Mouse (Mus musculus) midbrain, embryonic 10.5 days (tissue): ENCODE measurements around the gene Hmcn1. TPM values are rescaled to one million over a fixed set of nuclear protein-coding genes. Genes with fewer than 3 reads are reported as not detected.

Experiments used
- DNase-seq: peaks from one replicate; pipeline ENCODE4 v3.0.0-alpha.2; 2017; ENCODE audit warnings: low spot score
- H3K27ac ChIP-seq: fragments of 300-500 bp; sonication (generic); replicated peaks from 2 replicates; pipeline ENCODE4 v1.5.1; 2016; ENCODE audit warnings: mild to moderate bottlenecking
- H3K27me3 ChIP-seq: fragments of 300-500 bp; sonication (generic); 2 replicates; pipeline ENCODE4 v1.6.1; 2016; ENCODE audit warnings: low read depth, mild to moderate bottlenecking; ENCODE audit not compliant: poor library complexity, severe bottlenecking
- H3K36me3 ChIP-seq: fragments of 300-500 bp; sonication (generic); 2 replicates; pipeline ENCODE4 v1.6.1; 2016; ENCODE audit warnings: mild to moderate bottlenecking, moderate library complexity
- H3K4me1 ChIP-seq: fragments of 300-500 bp; sonication (generic); 2 replicates; pipeline ENCODE4 v1.6.1; 2016
- H3K4me3 ChIP-seq: fragments of 300-500 bp; sonication (generic); 2 replicates; pipeline ENCODE4 v1.5.1; 2016; ENCODE audit warnings: mild to moderate bottlenecking, moderate library complexity
- H3K9me3 ChIP-seq: fragments of 300-500 bp; sonication (generic); replicated peaks from 2 replicates; pipeline ENCODE4 v1.6.1; 2016; ENCODE audit warnings: mild to moderate bottlenecking
- WGBS: fragments of 180-500 bp; shearing (Covaris S2); methylation state at CpG from one replicate; pipeline ENCODE4 v1.1.7; 2016; 5-methylcytosine and 5-hydroxymethylcytosine counted together
- polyA plus RNA-seq: library from polyadenylated mRNA; unstranded; fragments of >200 nt; fragmentation: Nextera tagmentation; extraction: Ambion mirVana; gene quantifications from 2 replicates; pipeline ENCODE4 v1.2.1, GENCODE M21; 2016

The Hmcn1 gene
- polyA plus RNA-seq, 1 experiment from 2014 or later, result 4.8 TPM

DNA sequence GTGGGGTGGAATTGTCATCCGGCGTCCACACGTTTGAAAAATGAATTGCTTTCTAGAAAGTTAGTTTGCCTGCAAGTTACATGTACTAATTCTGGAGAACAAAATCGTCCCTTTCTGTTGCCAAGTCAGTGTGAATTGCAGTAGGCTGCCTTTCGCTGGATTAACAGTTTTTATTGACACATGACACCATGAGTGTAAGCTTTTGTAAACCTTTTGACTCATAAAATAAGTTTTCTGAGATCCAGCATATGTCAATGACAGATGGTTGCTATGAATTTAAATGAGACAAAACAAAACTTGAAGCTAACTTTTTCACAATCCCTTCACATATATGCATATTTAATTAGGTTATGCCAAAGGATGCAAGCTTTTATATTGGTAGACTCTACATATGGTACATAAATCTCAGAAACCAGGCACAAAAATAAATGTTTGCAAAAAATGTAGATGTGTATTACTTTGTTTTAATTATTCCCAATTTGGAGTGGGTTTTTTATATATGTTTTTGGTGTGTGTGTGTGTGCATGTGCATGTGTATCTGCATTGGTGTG lies 79.6 kb downstream of the Hmcn1 start:
- Histone ChIP-seq H3K9me3 (no peaks in the 10 kb centered on the region), H3K4me1 (no peaks in the 10 kb centered on the region)

DNA sequence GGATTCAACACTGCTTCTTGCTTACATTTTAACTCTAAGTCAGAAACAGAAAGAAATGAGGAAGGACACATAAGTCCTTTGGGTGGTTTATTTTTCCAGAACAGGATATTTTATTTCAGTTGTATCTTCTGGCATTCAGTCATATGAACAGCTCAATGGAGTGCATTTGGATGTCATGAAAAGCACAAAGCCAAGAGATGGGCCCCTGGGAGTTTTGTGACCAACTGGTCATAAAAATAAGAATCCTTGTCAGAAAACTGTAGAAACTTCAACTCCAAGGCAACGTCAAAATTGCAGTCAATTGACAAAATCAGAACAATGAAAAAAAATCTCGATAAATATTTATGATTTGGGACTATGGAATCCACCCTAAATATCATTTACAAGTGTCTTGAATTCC lies 83.6 kb downstream of the Hmcn1 start:
- WGBS, result 89% methylated on average over 2 of the region's 2 CpGs
- DNase-seq, result no peak
- no peaks in the 10 kb centered on the region for H3K9me3 ChIP-seq
- no peak overlapping the region for H3K4me3 ChIP-seq
- no peaks in the 10 kb centered on the region for H3K4me1 ChIP-seq
- H3K27me3 ChIP-seq, result no peaks in the 10 kb centered on the region
- no peak overlapping the region for H3K27ac ChIP-seq
- no peaks in the 10 kb centered on the region for H3K36me3 ChIP-seq

More for the DNA sequence above, 79.6 kb downstream of the Hmcn1 start:
- H3K36me3 ChIP-seq, result no peaks in the 10 kb centered on the region
- H3K4me3 ChIP-seq, result no peak overlapping the region
- WGBS, result 87% methylated on average over 5 of the region's 5 CpGs
- no peak overlapping the region for H3K27ac ChIP-seq
- no peaks in the 10 kb centered on the region for H3K27me3 ChIP-seq
- DNase-seq, result no peak

GRCm38 (mm10) chr1:150893677-150894188 lies 99.5 kb downstream of the Hmcn1 start:
- H3K4me1 ChIP-seq, result peaks cover 6% of the 10 kb centered on the region; the same call in 1 of the 2 replicates
- DNase-seq, result no peak
- no peaks in the 10 kb centered on the region for H3K36me3 ChIP-seq
- 89% methylated on average over 5 of the region's 5 CpGs for WGBS
- H3K27me3 ChIP-seq, result no peaks in the 10 kb centered on the region
- no peak overlapping the region for H3K27ac ChIP-seq
- H3K4me3 ChIP-seq, result no peak overlapping the region
- no peaks in the 10 kb centered on the region for H3K9me3 ChIP-seq

GRCm38 (mm10) chr1:150890017-150890416 lies 103.2 kb downstream of the Hmcn1 start:
- 93% methylated on average over 4 of the region's 4 CpGs for WGBS
- no peaks in the 10 kb centered on the region for H3K9me3 ChIP-seq
- H3K4me3 ChIP-seq, result no peak overlapping the region
- no peaks in the 10 kb centered on the region for H3K27me3 ChIP-seq
- H3K36me3 ChIP-seq, result no peaks in the 10 kb centered on the region
- no peaks in the 10 kb centered on the region for H3K4me1 ChIP-seq
- no peak for DNase-seq
- H3K27ac ChIP-seq, result no peak overlapping the region

DNA sequence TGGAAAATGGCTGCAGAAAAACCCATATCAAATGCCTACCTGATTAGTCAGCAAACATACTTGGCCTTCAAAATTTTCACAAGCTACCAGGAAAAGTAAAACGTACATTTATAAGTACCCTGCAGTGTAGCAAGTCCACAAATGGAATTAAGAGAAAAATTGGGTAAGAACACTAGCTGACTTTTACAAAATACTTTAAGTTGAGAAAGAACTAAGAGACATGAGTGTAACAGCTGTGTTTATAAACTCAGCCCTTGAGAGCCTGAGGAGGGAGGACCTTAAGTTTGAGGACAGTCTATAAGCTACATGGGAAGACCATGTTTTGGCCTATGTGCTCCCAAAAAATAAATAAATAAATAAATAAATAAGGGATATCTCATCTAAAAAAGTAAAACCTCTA lies 107.0 kb downstream of the Hmcn1 start:
- Histone ChIP-seq H3K27me3 (no peaks in the 10 kb centered on the region), H3K9me3 (no peaks in the 10 kb centered on the region), H3K36me3 (no peaks in the 10 kb centered on the region), H3K4me1 (no peaks in the 10 kb centered on the region), H3K27ac (no peak overlapping the region), H3K4me3 (no peak overlapping the region)
- DNase-seq, result no peak
- 87% methylated on average over 1 of the region's 1 CpGs for WGBS

DNA sequence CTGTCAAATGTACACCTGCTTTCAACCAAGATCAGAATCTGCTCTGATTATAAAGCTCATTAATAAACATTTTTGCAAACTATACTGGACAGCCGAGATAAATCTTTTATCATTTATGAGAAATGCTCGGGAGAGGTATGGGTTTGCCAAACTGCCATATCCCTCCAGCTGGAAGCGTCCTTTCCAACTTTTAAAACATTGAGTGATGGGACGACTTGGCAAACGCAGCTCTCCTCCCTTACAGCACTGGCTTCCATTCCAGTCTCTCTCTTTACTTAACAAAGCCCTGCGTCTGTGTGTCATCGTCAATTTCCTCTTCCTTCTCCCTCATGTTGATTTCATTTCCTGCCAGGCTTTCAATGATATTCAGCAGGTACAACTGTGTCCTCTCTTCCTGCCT lies 114.8 kb downstream of the Hmcn1 start:
- H3K9me3 ChIP-seq, result no peaks in the 10 kb centered on the region
- H3K27me3 ChIP-seq, result no peaks in the 10 kb centered on the region
- WGBS, result 82% methylated on average over 7 of the region's 7 CpGs
- H3K4me3 ChIP-seq, result no peak overlapping the region
- H3K36me3 ChIP-seq, result no peaks in the 10 kb centered on the region
- no peak overlapping the region for H3K27ac ChIP-seq
- no peak for DNase-seq
- H3K4me1 ChIP-seq, result no peaks in the 10 kb centered on the region

GRCm38 (mm10) chr1:150877920-150878319 lies 115.3 kb downstream of the Hmcn1 start:
- Histone ChIP-seq H3K27me3 (no peaks in the 10 kb centered on the region), H3K4me1 (no peaks in the 10 kb centered on the region), H3K9me3 (no peaks in the 10 kb centered on the region), H3K4me3 (no peak overlapping the region), H3K36me3 (no peaks in the 10 kb centered on the region), H3K27ac (no peak overlapping the region)
- no peak for DNase-seq
- WGBS, result 81% methylated on average over 4 of the region's 4 CpGs

DNA sequence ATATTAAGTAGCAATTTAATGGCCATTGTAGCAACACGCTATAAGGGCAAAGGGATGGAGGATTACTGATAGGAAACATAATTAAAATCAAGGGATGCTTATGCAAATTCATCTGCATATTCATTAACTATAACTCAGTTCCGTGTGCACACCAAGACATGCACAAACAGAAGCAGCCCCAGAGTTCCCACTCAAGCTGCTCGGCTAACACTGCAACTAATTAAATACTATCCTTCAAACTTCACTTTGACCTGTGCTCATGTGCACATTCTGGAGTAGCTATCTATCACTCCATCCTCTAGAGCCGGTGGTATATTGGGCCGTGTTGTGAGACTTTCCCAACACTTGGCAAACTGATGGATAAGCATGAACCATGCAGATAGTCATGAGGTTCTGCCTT lies 119.2 kb downstream of the Hmcn1 start:
- Histone ChIP-seq H3K4me1 (no peaks in the 10 kb centered on the region), H3K27ac (no peak overlapping the region), H3K36me3 (no peaks in the 10 kb centered on the region), H3K9me3 (no peaks in the 10 kb centered on the region), H3K4me3 (no peak overlapping the region), H3K27me3 (no peaks in the 10 kb centered on the region)
- 88% methylated on average over 5 of the region's 5 CpGs for WGBS
- DNase-seq, result no peak

DNA sequence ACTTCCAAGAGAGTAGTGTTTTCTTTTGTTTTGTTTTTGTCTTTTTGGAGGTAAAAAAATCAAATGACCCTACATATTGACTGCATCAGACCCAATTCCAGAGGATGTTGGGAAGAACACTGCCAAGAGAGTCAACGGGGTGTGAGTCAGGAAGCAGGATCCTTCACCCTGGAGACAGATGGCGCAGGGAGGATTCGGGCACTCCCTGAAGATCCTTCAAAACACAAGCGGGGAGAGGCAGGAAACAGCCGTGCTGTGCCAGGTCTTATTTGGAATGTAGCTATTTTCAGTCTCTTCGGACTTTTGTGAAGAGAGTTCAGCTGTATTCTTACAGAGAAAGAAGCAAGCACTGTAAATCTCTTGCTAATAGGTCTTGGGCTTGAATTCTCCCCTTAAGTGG lies 120.0 kb downstream of the Hmcn1 start:
- DNase-seq, result no peak
- H3K4me3 ChIP-seq, result no peak overlapping the region
- H3K4me1 ChIP-seq, result no peaks in the 10 kb centered on the region
- H3K27me3 ChIP-seq, result no peaks in the 10 kb centered on the region
- no peaks in the 10 kb centered on the region for H3K9me3 ChIP-seq
- no peaks in the 10 kb centered on the region for H3K36me3 ChIP-seq
- H3K27ac ChIP-seq, result no peak overlapping the region
- 77% methylated on average over 6 of the region's 6 CpGs for WGBS

DNA sequence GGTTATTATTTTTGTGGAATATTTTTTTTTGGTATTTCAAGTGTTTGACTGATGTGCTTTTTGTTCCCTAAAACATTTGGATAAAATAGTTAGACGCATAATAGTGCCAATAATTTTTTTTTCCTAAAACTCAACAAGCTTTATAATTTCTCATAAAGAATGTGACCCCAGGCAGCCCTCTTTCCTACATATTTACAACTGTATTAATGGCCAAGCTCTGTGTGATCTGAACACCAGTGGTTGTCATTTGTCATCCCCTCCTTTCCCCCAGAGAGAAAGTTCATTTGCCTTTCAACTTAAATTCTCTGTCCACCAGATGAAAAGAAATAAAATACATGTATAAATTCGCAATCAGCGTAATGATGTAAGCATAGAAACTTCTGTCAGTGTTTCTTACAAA lies 121.1 kb downstream of the Hmcn1 start:
- H3K27ac ChIP-seq, result no peak overlapping the region
- no peak for DNase-seq
- 91% methylated on average over 3 of the region's 3 CpGs for WGBS
- no peaks in the 10 kb centered on the region for H3K9me3 ChIP-seq
- H3K4me3 ChIP-seq, result no peak overlapping the region
- H3K36me3 ChIP-seq, result no peaks in the 10 kb centered on the region
- no peaks in the 10 kb centered on the region for H3K27me3 ChIP-seq
- H3K4me1 ChIP-seq, result no peaks in the 10 kb centered on the region

DNA sequence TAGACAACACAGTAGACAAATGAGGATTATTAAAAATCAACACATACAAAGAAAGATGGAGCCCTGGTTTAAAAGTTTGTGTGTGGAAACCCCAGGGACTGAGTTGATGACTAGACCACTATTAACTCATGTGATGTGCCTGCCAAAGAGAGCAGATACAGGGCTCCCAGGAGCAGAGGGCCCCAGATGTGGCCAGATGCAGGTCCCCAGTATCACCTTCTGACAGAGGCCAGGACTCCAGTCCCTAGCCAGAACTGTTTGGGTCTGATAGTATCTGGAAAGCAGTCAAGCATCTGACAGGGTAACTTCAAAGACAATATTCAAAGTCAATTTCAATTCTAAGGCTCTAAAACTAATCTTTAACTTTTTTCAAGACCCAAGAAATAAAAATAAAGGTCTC lies 124.0 kb downstream of the Hmcn1 start:
- H3K4me1 ChIP-seq, result no peaks in the 10 kb centered on the region
- H3K36me3 ChIP-seq, result no peaks in the 10 kb centered on the region
- H3K9me3 ChIP-seq, result no peaks in the 10 kb centered on the region
- no peak overlapping the region for H3K4me3 ChIP-seq
- no peaks in the 10 kb centered on the region for H3K27me3 ChIP-seq
- no peak overlapping the region for H3K27ac ChIP-seq
- no peak for DNase-seq

DNA sequence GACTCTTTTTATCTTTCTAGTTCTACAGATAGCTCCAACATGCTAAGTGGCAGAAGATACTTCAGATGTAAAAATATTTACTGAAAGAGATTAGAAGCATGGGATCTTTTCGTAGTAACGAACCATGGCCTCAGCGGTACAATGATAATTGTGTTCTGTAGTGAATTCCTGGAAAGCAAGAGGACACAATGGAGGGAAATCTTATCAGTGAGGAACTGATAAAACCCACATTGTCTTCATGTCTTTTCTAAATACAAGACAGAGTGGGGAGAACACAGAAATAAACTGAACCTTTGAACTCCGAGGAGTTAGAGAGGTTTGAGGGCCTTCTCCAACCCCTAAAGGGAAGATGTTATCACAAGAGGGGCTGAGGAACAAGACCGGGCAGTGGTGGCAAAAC lies 126.6 kb downstream of the Hmcn1 start:
- H3K27me3 ChIP-seq, result no peaks in the 10 kb centered on the region
- H3K4me1 ChIP-seq, result no peaks in the 10 kb centered on the region
- no peak overlapping the region for H3K4me3 ChIP-seq
- H3K27ac ChIP-seq, result no peak overlapping the region
- DNase-seq, result no peak
- no peaks in the 10 kb centered on the region for H3K36me3 ChIP-seq
- 79% methylated on average over 5 of the region's 5 CpGs for WGBS
- no peaks in the 10 kb centered on the region for H3K9me3 ChIP-seq

DNA sequence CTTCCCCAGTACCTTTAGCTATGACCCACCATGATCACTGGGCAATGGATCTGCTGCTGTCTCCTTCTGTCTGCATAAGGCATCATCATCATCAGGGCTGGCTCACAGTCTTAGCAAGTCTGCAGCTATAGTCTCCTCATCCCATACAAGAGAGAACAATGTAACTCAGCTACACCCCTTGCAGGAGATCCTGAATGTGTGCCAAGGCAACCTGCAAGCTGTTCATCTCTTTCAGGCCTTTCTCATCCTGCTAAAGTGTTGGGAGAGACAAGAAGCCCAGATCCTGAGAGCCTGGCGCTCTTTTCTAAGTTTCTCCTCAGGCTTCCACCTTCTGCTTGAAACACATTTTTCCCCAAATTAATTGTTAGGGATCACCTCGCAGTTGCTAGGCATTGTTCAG lies 135.5 kb downstream of the Hmcn1 start:
- no peaks in the 10 kb centered on the region for H3K36me3 ChIP-seq
- no peak overlapping the region for H3K4me3 ChIP-seq
- no peaks in the 10 kb centered on the region for H3K4me1 ChIP-seq
- no peak for DNase-seq
- no peak overlapping the region for H3K27ac ChIP-seq
- H3K9me3 ChIP-seq, result no peaks in the 10 kb centered on the region
- H3K27me3 ChIP-seq, result no peaks in the 10 kb centered on the region
- 77% methylated on average over 2 of the region's 2 CpGs for WGBS

GRCm38 (mm10) chr1:150833448-150833847 lies 159.8 kb downstream of the Hmcn1 start:
- 88% methylated on average over 6 of the region's 6 CpGs for WGBS

More at GRCm38 (mm10) chr1:150833448-150833847, 159.8 kb downstream of the Hmcn1 start:
- no peaks in the 10 kb centered on the region for H3K9me3 ChIP-seq
- H3K36me3 ChIP-seq, result no peaks in the 10 kb centered on the region
- H3K4me1 ChIP-seq, result no peaks in the 10 kb centered on the region
- H3K27me3 ChIP-seq, result no peaks in the 10 kb centered on the region
- H3K27ac ChIP-seq, result no peak overlapping the region
- DNase-seq, result no peak
- H3K4me3 ChIP-seq, result no peak overlapping the region
